Comparison of ENCODE assay signal across 7 mouse cellular contexts in the genomic region with DNA sequence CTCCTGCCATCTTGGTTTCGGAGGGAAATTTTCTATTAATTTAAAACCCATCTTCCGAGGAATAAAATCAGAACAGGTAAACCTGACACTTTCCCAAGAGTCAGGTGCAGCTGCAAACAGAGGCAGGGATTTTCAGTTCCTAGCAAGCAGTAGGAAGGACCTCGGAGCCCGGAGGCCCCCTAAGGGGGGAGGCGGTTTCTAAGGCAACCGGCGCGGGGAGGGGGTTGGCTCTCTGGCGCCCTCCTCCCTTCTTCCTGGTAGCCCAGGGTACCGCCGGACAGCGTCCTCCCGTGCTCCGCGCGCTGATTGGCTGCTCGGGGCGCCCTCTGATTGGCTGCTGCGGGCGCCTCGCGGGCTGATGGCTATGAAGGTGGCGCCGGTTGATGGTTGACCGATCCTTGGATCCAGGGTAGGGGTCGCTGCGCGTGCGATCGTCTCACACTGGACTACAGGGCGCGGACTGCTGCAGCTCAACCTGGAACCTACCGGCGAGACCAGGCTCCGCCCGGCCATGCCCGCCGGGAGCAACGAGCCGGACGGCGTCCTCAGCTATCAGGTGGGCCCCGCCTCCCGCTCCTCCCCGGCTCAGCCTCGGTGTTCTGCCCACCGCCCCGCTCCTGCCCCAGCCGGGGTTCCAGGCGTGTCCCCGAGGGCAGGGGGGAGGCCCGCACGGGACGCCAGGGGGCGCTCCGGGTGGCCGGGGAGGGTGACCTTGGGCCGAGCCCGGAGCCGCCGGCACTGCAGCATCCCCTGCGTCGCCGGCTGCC. TPM values are rescaled to one million over a fixed set of nuclear protein-coding genes. Genes with fewer than 3 reads are reported as not detected.
DNase-seq lines count a peak whose midpoint lies in the region; ATAC-seq and TF ChIP-seq lines count a peak whose summit lies in the region.

A gene (plus strand): TSS at position 329 of the 767 bp plus-strand sequence.

- H3K36me3 ChIP-seq in embryonic facial prominence, embryonic 15.5 days = no peaks in the 10 kb centered on the region
- no peaks in the 10 kb centered on the region for H3K36me3 ChIP-seq in kidney, embryonic 14.5 days (ENCODE audit: control insufficient read depth, insufficient read depth, low read length)
- no peaks in the 10 kb centered on the region for H3K36me3 ChIP-seq in limb, embryonic 15.5 days
- H3K36me3 ChIP-seq in midbrain, postnatal 0 days (ENCODE audit: insufficient read depth, low read length) = 0 out of 2 replicates have a peak, but pooled peaks cover 3% of the 10 kb centered on the region

- H3K4me3 ChIP-seq in embryonic facial prominence, embryonic 15.5 days (replicated peaks) = peak within 1 kb of the TSS; percentile 68
- peak within 1 kb of the TSS; percentile 62 for H3K4me3 ChIP-seq in kidney, embryonic 14.5 days (ENCODE audit: low read length)
- H3K4me3 ChIP-seq in limb, embryonic 15.5 days = peak within 1 kb of the TSS; percentile 54
- peak within 1 kb of the TSS; percentile 81 for H3K4me3 ChIP-seq in midbrain, postnatal 0 days (ENCODE audit: low read depth, low read length)

- peak within 1 kb of the TSS; percentile 98 for H3K4me2 ChIP-seq in embryonic facial prominence, embryonic 15.5 days (replicated peaks)
- H3K4me2 ChIP-seq in kidney, embryonic 14.5 days (replicated peaks; ENCODE audit: low read depth, low read length) = peak within 1 kb of the TSS; percentile 95
- peak within 1 kb of the TSS; percentile 96 for H3K4me2 ChIP-seq in limb, embryonic 15.5 days
- H3K4me2 ChIP-seq in midbrain, postnatal 0 days (ENCODE audit: low read depth, low read length, poor library complexity, severe bottlenecking) = peak within 1 kb of the TSS; percentile 63

- H3K27ac ChIP-seq in embryonic facial prominence, embryonic 15.5 days (replicated peaks) = 0 out of 2 replicates have a peak within 1 kb of the TSS, but pooled peaks have one; percentile 48
- H3K27ac ChIP-seq in kidney, embryonic 14.5 days (ENCODE audit: low read depth, low read length) = peak within 1 kb of the TSS; percentile 74
- H3K27ac ChIP-seq in limb, embryonic 15.5 days = no peak within 1 kb of the TSS
- peak within 1 kb of the TSS; percentile 92 for H3K27ac ChIP-seq in midbrain, postnatal 0 days (ENCODE audit: low read depth, low read length)

- H3K9me3 ChIP-seq in embryonic facial prominence, embryonic 15.5 days (replicated peaks) = no peaks in the 10 kb centered on the region
- H3K9me3 ChIP-seq in kidney, embryonic 14.5 days (ENCODE audit: control insufficient read depth, low read length) = no peaks in the 10 kb centered on the region
- H3K9me3 ChIP-seq in limb, embryonic 15.5 days = no peaks in the 10 kb centered on the region; the same call in 1 of the 2 replicates
- no peaks in the 10 kb centered on the region for H3K9me3 ChIP-seq in midbrain, postnatal 0 days (ENCODE audit: low read length)

- WGBS in embryonic facial prominence, embryonic 15.5 days = under 1% methylated on average over 64 of the region's 64 CpGs
- WGBS in kidney, embryonic 14.5 days = under 1% methylated on average over 64 of the region's 64 CpGs
- under 1% methylated on average over 54 of the region's 64 CpGs for WGBS in limb, embryonic 15.5 days
- WGBS in midbrain, postnatal 0 days = under 1% methylated on average over 55 of the region's 64 CpGs

- H3K27me3 ChIP-seq in embryonic facial prominence, embryonic 15.5 days = peaks cover 8% of the 10 kb centered on the region
- no peaks in the 10 kb centered on the region for H3K27me3 ChIP-seq in kidney, embryonic 14.5 days (ENCODE audit: control insufficient read depth, insufficient read depth, low read length)
- H3K27me3 ChIP-seq in limb, embryonic 15.5 days = peaks cover 16% of the 10 kb centered on the region; the same call in 1 of the 2 replicates
- no peaks in the 10 kb centered on the region for H3K27me3 ChIP-seq in midbrain, postnatal 0 days (ENCODE audit: insufficient read depth, low read length)

- peak within 1 kb of the TSS; percentile 29 for H3K9ac ChIP-seq in embryonic facial prominence, embryonic 15.5 days
- peak within 1 kb of the TSS; percentile 57 for H3K9ac ChIP-seq in kidney, embryonic 14.5 days (ENCODE audit: low read depth, low read length)
- H3K9ac ChIP-seq in limb, embryonic 15.5 days = peak within 1 kb of the TSS; percentile 35
- H3K9ac ChIP-seq in midbrain, postnatal 0 days (replicated peaks; ENCODE audit: low read length, poor library complexity, severe bottlenecking) = peak within 1 kb of the TSS; percentile 81

- H3K4me1 ChIP-seq in embryonic facial prominence, embryonic 15.5 days = peaks cover 18% of the 10 kb centered on the region
- peaks cover 6% of the 10 kb centered on the region; the same call in 1 of the 2 replicates for H3K4me1 ChIP-seq in kidney, embryonic 14.5 days (ENCODE audit: control insufficient read depth, insufficient read depth, low read length)
- peaks cover 19% of the 10 kb centered on the region for H3K4me1 ChIP-seq in limb, embryonic 15.5 days
- H3K4me1 ChIP-seq in midbrain, postnatal 0 days (ENCODE audit: insufficient read depth, low read length) = peaks cover 5% of the 10 kb centered on the region; the same call in 1 of the 2 replicates

- peak; percentile 92 to 93 for DNase-seq in adrenal gland, postnatal 36 days
- peak; percentile 84 to 91 for DNase-seq in heart, adult 9 months (ENCODE audit: low spot score in 2 of 2)
- DNase-seq in midbrain, postnatal 0 days (ENCODE audit: low spot score) = peak; percentile 97
- DNase-seq in spleen, postnatal 10 days (ENCODE audit: low spot score in 2 of 2) = peak; percentile 67 to 84

- TF ChIP-seq CTCF in midbrain, postnatal 0 days (IDR thresholded peaks at IDR 0.05) = peak; percentile 76

- peak; percentile 90 for ATAC-seq in embryonic facial prominence, embryonic 15.5 days (ENCODE audit: insufficient number of reproducible peaks, low FRiP score, low TSS enrichment, low read depth)
- peak; percentile 93 for ATAC-seq in kidney, embryonic 14.5 days (ENCODE audit: low FRiP score, low TSS enrichment)
- peak; percentile 83 for ATAC-seq in limb, embryonic 15.5 days (ENCODE audit: insufficient number of reproducible peaks, low FRiP score, low TSS enrichment, low read depth)
- peak; percentile 92 for ATAC-seq in midbrain, postnatal 0 days (ENCODE audit: low FRiP score)

RNA-seq across cellular contexts. Expression of the gene that starts here (rescaled TPM):
- total RNA-seq in adrenal gland, postnatal 36 days (2021) = 1 to 10 TPM; 6.1 to 7.9 TPM
- 4.8 TPM in 2 replicates for polyA plus RNA-seq in embryonic facial prominence, embryonic 15.5 days (2015; fragmentation: Nextera tagmentation; extraction: Ambion mirVana)
- polyA plus RNA-seq in kidney, embryonic 14.5 days (2014; fragmentation: Nextera tagmentation; extraction: Ambion mirVana) = 7.6 and 8.5 TPM in 2 replicates
- polyA plus RNA-seq in limb, embryonic 15.5 days (2015; fragmentation: Nextera tagmentation; extraction: Ambion mirVana) = 3.2 and 3.7 TPM in 2 replicates
- 31.2 and 31.8 TPM in 2 replicates for total RNA-seq in midbrain, postnatal 0 days (2014; rRNA removed)
- polyA plus RNA-seq in midbrain, postnatal 0 days (2015; fragmentation: Nextera tagmentation; extraction: Ambion mirVana) = 31.0 and 37.3 TPM in 2 replicates

Comparison
In these comparisons a context has a peak if more than half of its experiments do, and no peak if none do; other contexts are left out.
1. H3K9ac ChIP-seq: peak in every context shown above with its lines; median percentile 81 in midbrain, postnatal 0 days; 57 in kidney, embryonic 14.5 days; 35 in limb, embryonic 15.5 days; 29 in embryonic facial prominence, embryonic 15.5 days.